Mouse (Mus musculus): ENCODE results near the gene Rabggtb. TPM values are rescaled to one million over a fixed set of nuclear protein-coding genes. Genes with fewer than 3 reads are reported as not detected.

Gene Rabggtb
- polyA plus RNA-seq (2015; fragmentation: Nextera tagmentation; extraction: Ambion mirVana), result 47.0 and 48.6 TPM in 2 replicates

DNA sequence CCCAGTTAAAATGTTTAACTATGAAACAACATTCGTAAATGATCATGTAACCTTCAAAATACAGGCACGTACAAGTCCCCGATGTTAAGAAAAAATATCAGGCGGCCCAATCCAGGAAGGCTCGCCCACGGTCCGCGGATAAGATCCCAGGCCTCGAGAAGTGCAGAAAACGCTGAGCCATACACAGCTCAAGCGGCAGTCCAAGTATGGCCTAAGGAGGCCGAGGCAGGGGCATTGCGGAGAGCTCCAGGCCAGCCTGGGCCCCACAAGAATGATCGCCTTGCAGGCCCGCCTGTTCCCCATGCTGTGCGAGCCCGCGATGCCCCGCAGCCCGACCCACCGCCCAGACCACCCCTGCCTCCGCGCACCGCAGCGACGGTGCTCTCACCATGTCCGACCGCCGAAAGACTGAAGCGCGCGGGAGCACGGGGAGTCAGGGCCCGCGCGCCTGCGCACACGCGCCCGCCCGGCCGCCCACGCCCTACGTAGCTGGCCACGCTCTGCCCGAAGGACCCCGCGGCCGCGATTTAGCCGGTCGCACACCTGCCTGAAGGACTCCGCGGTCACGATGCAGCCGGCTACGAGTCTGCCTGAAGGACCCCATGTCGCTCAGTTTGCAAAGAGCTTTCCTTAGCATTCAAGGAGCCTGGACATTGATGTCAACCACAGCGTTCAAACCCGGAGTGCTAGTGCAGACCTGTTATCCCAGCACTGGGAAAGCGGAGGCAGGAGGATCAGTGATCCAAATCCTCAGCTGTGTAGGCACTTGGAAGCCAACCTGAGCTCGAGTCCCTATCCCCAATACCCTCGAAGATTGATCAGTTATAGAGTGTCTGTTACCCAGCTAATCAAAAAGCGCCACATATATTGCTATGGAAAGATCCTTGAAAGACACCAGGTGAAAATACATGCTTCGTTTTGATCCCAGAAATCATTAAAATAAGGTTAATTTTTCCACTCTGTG, at the start of gene Rabggtb:
Gene Rabggtb (minus strand): TSS at position 464 of the 964 bp plus-strand sequence.
- Histone ChIP-seq H3K9me3 (replicated peaks) (no peaks in the 10 kb centered on the region), H3K9ac (peak within 1 kb of the TSS; percentile 98), H3K36me3 (ENCODE audit: poor library complexity, severe bottlenecking) (peaks cover 36% of the 10 kb centered on the region), H3K27me3 (no peaks in the 10 kb centered on the region), H3K4me3 (peak within 1 kb of the TSS; percentile 92), H3K4me2 (peak within 1 kb of the TSS; percentile 93), H3K4me1 (peaks cover 48% of the 10 kb centered on the region), H3K27ac (peak within 1 kb of the TSS; percentile 85)
- peak; percentile 99 for ATAC-seq
- WGBS, result 1% methylated on average over 65 of the region's 65 CpGs

- Histone ChIP-seq H3K36me3 (ENCODE audit: poor library complexity, severe bottlenecking) (no peaks in the 10 kb centered on the region), H3K27me3 (no peaks in the 10 kb centered on the region), H3K4me2 (no peak overlapping the region), H3K4me1 (0 out of 2 replicates have a peak, but pooled peaks cover 2% of the 10 kb centered on the region), H3K9ac (no peak overlapping the region), H3K27ac (no peak overlapping the region), H3K9me3 (replicated peaks) (no peaks in the 10 kb centered on the region), H3K4me3 (no peak overlapping the region)
- WGBS, result 71% methylated on average over 6 of the region's 6 CpGs
- no peak for ATAC-seq
Measured at GRCm38 (mm10) chr3:153961632-153962389, 49.0 kb upstream of the Rabggtb start.

GRCm38 (mm10) chr3:153960884-153961283, 48.1 kb upstream of the Rabggtb start:
- Histone ChIP-seq H3K4me1 (0 out of 2 replicates have a peak, but pooled peaks cover 2% of the 10 kb centered on the region), H3K27ac (no peak overlapping the region), H3K9me3 (replicated peaks) (no peaks in the 10 kb centered on the region), H3K4me2 (no peak overlapping the region), H3K27me3 (no peaks in the 10 kb centered on the region), H3K4me3 (no peak overlapping the region), H3K36me3 (ENCODE audit: poor library complexity, severe bottlenecking) (no peaks in the 10 kb centered on the region), H3K9ac (no peak overlapping the region)
- 43% methylated on average over 2 of the region's 2 CpGs for WGBS
- no peak; the same call in 1 of the 2 replicates for ATAC-seq

GRCm38 (mm10) chr3:153959731-153960207, 47.0 kb upstream of the Rabggtb start:
- Histone ChIP-seq H3K27ac (no peak overlapping the region), H3K4me1 (0 out of 2 replicates have a peak, but pooled peaks cover 2% of the 10 kb centered on the region), H3K36me3 (ENCODE audit: poor library complexity, severe bottlenecking) (no peaks in the 10 kb centered on the region), H3K9me3 (replicated peaks) (no peaks in the 10 kb centered on the region), H3K9ac (no peak overlapping the region), H3K4me2 (no peak overlapping the region), H3K27me3 (no peaks in the 10 kb centered on the region; the same call in 1 of the 2 replicates), H3K4me3 (no peak overlapping the region)
- peak; percentile 36 for ATAC-seq
- WGBS, result 86% methylated on average over 9 of the region's 9 CpGs

DNA sequence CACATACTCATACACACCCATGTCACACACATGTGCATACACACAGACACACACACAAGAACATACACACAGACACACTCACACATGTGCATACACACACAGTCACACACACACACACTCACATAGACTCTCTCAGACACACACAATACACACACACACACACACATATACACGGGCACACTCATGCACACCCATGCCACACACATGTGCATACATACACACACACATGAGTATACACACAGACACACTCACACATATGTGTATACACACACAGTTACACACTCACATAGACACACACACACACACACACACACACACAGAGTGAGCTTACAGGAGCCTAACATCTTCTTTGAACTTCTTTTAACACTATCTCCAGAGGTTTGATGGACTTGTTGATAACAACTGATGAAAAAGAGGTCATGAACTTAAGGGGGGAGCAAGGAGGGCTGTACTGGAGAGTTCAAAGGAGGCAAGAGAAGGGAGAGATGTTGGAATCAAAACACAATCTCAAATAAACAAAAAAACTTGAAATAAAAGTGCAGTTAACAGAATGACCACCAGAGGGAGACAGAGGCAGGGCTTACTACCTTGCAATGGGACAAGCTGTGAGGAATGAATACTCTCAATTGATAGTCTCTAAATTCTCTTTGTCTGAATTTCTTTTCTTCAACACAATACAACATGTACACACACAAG, 46.4 kb upstream of the Rabggtb start:
- Histone ChIP-seq H3K9me3 (replicated peaks) (no peaks in the 10 kb centered on the region), H3K27ac (no peak overlapping the region)

DNA sequence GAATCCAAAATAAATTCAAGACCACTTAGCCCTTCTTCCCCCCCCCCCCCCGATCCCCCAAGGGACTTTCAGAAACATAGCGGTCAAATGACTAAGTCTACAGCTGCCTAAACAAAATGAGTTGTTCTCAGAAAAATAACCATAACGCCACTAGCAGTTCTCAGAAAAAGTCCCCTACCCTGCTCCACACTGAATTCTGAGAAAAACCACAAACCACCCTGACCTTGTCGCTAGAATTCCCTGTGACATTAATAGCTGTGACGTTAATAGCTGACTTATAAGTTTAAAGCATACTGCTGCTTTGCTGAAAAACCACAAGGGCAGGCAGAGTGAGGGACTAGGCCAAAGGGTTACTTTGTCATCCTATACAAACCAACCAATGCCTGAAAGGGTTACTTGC, 45.1 kb upstream of the Rabggtb start:
- H3K9ac ChIP-seq, result no peak overlapping the region
- no peak overlapping the region for H3K4me2 ChIP-seq
- H3K27ac ChIP-seq, result no peak overlapping the region
- no peak overlapping the region for H3K4me3 ChIP-seq
- H3K4me1 ChIP-seq, result 0 out of 2 replicates have a peak, but pooled peaks cover 2% of the 10 kb centered on the region
- H3K36me3 ChIP-seq (ENCODE audit: poor library complexity, severe bottlenecking), result no peaks in the 10 kb centered on the region
- WGBS, result 91% methylated on average over 5 of the region's 5 CpGs
- H3K9me3 ChIP-seq (replicated peaks), result no peaks in the 10 kb centered on the region
- no peaks in the 10 kb centered on the region; the same call in 1 of the 2 replicates for H3K27me3 ChIP-seq
- no peak for ATAC-seq

More for the DNA sequence above, 46.4 kb upstream of the Rabggtb start:
- Histone ChIP-seq H3K27me3 (no peaks in the 10 kb centered on the region; the same call in 1 of the 2 replicates), H3K4me2 (no peak overlapping the region), H3K4me3 (no peak overlapping the region), H3K36me3 (ENCODE audit: poor library complexity, severe bottlenecking) (no peaks in the 10 kb centered on the region), H3K4me1 (0 out of 2 replicates have a peak, but pooled peaks cover 2% of the 10 kb centered on the region), H3K9ac (no peak overlapping the region)
- peak; percentile 56 for ATAC-seq
- WGBS, result 100% methylated on average over 1 of the region's 1 CpGs

GRCm38 (mm10) chr3:153948176-153948575, 35.4 kb upstream of the Rabggtb start:
- no peak overlapping the region for H3K4me2 ChIP-seq
- H3K36me3 ChIP-seq (ENCODE audit: poor library complexity, severe bottlenecking), result no peaks in the 10 kb centered on the region
- H3K9ac ChIP-seq, result no peak overlapping the region
- H3K27ac ChIP-seq, result no peak overlapping the region
- no peak overlapping the region for H3K4me3 ChIP-seq
- no peak for ATAC-seq
- H3K4me1 ChIP-seq, result peaks cover 16% of the 10 kb centered on the region
- WGBS, result 72% methylated on average over 2 of the region's 2 CpGs
- no peaks in the 10 kb centered on the region for H3K27me3 ChIP-seq
- no peaks in the 10 kb centered on the region for H3K9me3 ChIP-seq (replicated peaks)

- Histone ChIP-seq H3K27ac (no peak overlapping the region), H3K4me2 (no peak overlapping the region), H3K4me3 (no peak overlapping the region), H3K9me3 (replicated peaks) (no peaks in the 10 kb centered on the region), H3K27me3 (no peaks in the 10 kb centered on the region), H3K36me3 (ENCODE audit: poor library complexity, severe bottlenecking) (no peaks in the 10 kb centered on the region), H3K4me1 (peaks cover 24% of the 10 kb centered on the region), H3K9ac (no peak overlapping the region)
- ATAC-seq, result no peak
- WGBS, result 77% methylated on average over 4 of the region's 4 CpGs
Measured at GRCm38 (mm10) chr3:153947271-153947670, 34.5 kb upstream of the Rabggtb start.

GRCm38 (mm10) chr3:153944335-153944990, 31.7 kb upstream of the Rabggtb start, which contains the start of gene Acadm:
Acadm (minus strand) TSS chr3:153944632.
- H3K9ac ChIP-seq, result peak within 1 kb of the TSS; percentile 75
- peak within 1 kb of the TSS; percentile 75 for H3K4me2 ChIP-seq
- H3K27me3 ChIP-seq, result no peaks in the 10 kb centered on the region
- no peaks in the 10 kb centered on the region for H3K36me3 ChIP-seq (ENCODE audit: poor library complexity, severe bottlenecking)
- no peaks in the 10 kb centered on the region for H3K9me3 ChIP-seq (replicated peaks)
- H3K4me1 ChIP-seq, result peaks cover 24% of the 10 kb centered on the region
- WGBS, result under 1% methylated on average over 41 of the region's 41 CpGs
- peak within 1 kb of the TSS; percentile 73 for H3K4me3 ChIP-seq
- ATAC-seq, result peak; percentile 95
- H3K27ac ChIP-seq, result peak within 1 kb of the TSS; percentile 28

- no peaks in the 10 kb centered on the region for H3K9me3 ChIP-seq (replicated peaks)
- H3K4me1 ChIP-seq, result peaks cover 24% of the 10 kb centered on the region
- no peaks in the 10 kb centered on the region for H3K36me3 ChIP-seq (ENCODE audit: poor library complexity, severe bottlenecking)
- peak overlapping the region; percentile 73 for H3K4me3 ChIP-seq
- peak overlapping the region; percentile 28 for H3K27ac ChIP-seq
- peak overlapping the region; percentile 75 for H3K4me2 ChIP-seq
- no peaks in the 10 kb centered on the region for H3K27me3 ChIP-seq
- peak; percentile 57 for ATAC-seq
- H3K9ac ChIP-seq, result peak overlapping the region; percentile 75
- WGBS, result 0% methylated on average over 15 of the region's 19 CpGs
Measured at GRCm38 (mm10) chr3:153943901-153944334, 31.1 kb upstream of the Rabggtb start.

Measured in forebrain, embryonic 13.5 days (tissue).